Mouse (Mus musculus): ENCODE measurements around the gene Lrrfip1. TPM values are rescaled to one million over a fixed set of nuclear protein-coding genes. Genes with fewer than 3 reads are reported as not detected.

Lrrfip1 gene
- polyA plus RNA-seq, 1 experiment = 83.3 TPM

GRCm38 (mm10) chr1:91043191-91043590 lies 44.7 kb downstream of the Lrrfip1 start:
- Histone ChIP-seq H3K79me2 (ENCODE audit: control insufficient read depth, insufficient read depth) (peaks cover 35% of the 10 kb centered on the region), H3K36me3 (ENCODE audit: control insufficient read depth, insufficient read depth) (no peaks in the 10 kb centered on the region), H3K27me3 (ENCODE audit: control insufficient read depth, insufficient read depth, insufficient read length) (no peaks in the 10 kb centered on the region), H3K4me2 (ENCODE audit: low read depth) (no peak overlapping the region), H3ac (ENCODE audit: control insufficient read depth, insufficient read length) (no peak overlapping the region), H3K4me3 (no peak overlapping the region)
- TF ChIP-seq POLR2AphosphoS2 (IDR thresholded peaks at IDR 0.05; ENCODE audit: insufficient read length, low read depth) (no peak), MYOG (IDR thresholded peaks at IDR 0.05; ENCODE audit: control insufficient read depth in 1 of 3, insufficient read depth in 1 of 3, insufficient read length in 2 of 3, low read depth in 2 of 3) (peak in 1 of 3 experiments; percentile 18), USF1 (IDR thresholded peaks at IDR 0.05; ENCODE audit: low read depth) (no peak), REST (IDR thresholded peaks at IDR 0.05; ENCODE audit: insufficient read depth, insufficient read length) (no peak), MAX (IDR thresholded peaks at IDR 0.05; ENCODE audit: low read depth) (no peak), MYOD1 (IDR thresholded peaks at IDR 0.05; ENCODE audit: control insufficient read depth in 1 of 3, insufficient read length in 2 of 3, low read depth in 2 of 3) (no peak)

GRCm38 (mm10) chr1:91044176-91044575 lies 45.6 kb downstream of the Lrrfip1 start:
- Histone ChIP-seq H3K4me2 (ENCODE audit: low read depth) (no peak overlapping the region), H3K4me3 (no peak overlapping the region), H3ac (ENCODE audit: control insufficient read depth, insufficient read length) (no peak overlapping the region), H3K79me2 (ENCODE audit: control insufficient read depth, insufficient read depth) (peaks cover 44% of the 10 kb centered on the region), H3K36me3 (ENCODE audit: control insufficient read depth, insufficient read depth) (no peaks in the 10 kb centered on the region), H3K27me3 (ENCODE audit: control insufficient read depth, insufficient read depth, insufficient read length) (no peaks in the 10 kb centered on the region)
- peak in 1 of 3 experiments; percentile 59 for TF ChIP-seq MYOD1 (IDR thresholded peaks at IDR 0.05; ENCODE audit: control insufficient read depth in 1 of 3, insufficient read length in 2 of 3, low read depth in 2 of 3)
- peak in 1 of 3 experiments; percentile 46 for TF ChIP-seq MYOG (IDR thresholded peaks at IDR 0.05; ENCODE audit: control insufficient read depth in 1 of 3, insufficient read depth in 1 of 3, insufficient read length in 2 of 3, low read depth in 2 of 3)
- no peak for TF ChIP-seq TCF12 (IDR thresholded peaks at IDR 0.05; ENCODE audit: insufficient read depth, poor library complexity, severe bottlenecking)
- TF ChIP-seq USF1 (IDR thresholded peaks at IDR 0.05; ENCODE audit: low read depth) = no peak
- no peak for TF ChIP-seq REST (IDR thresholded peaks at IDR 0.05; ENCODE audit: insufficient read depth, insufficient read length)

GRCm38 (mm10) chr1:91044648-91045047 lies 46.1 kb downstream of the Lrrfip1 start:
- H3K27me3 ChIP-seq (ENCODE audit: control insufficient read depth, insufficient read depth, insufficient read length) = no peaks in the 10 kb centered on the region
- H3K79me2 ChIP-seq (ENCODE audit: control insufficient read depth, insufficient read depth) = peaks cover 44% of the 10 kb centered on the region
- no peak for TF ChIP-seq TCF3 (IDR thresholded peaks at IDR 0.05; ENCODE audit: insufficient read length, low read depth)
- no peak for TF ChIP-seq MYOD1 (IDR thresholded peaks at IDR 0.05; ENCODE audit: control insufficient read depth in 1 of 3, insufficient read length in 2 of 3, low read depth in 2 of 3)
- no peak for TF ChIP-seq POLR2A (IDR thresholded peaks at IDR 0.05; ENCODE audit: insufficient read length, low read depth)
- no peak for TF ChIP-seq CEBPB (IDR thresholded peaks at IDR 0.05; ENCODE audit: insufficient read depth, poor library complexity, severe bottlenecking)
- no peak for TF ChIP-seq POLR2AphosphoS2 (IDR thresholded peaks at IDR 0.05; ENCODE audit: insufficient read length, low read depth)
- TF ChIP-seq MAX (IDR thresholded peaks at IDR 0.05; ENCODE audit: low read depth) = no peak
- no peak for TF ChIP-seq MYOG (IDR thresholded peaks at IDR 0.05; ENCODE audit: control insufficient read depth in 1 of 3, insufficient read depth in 1 of 3, insufficient read length in 2 of 3, low read depth in 2 of 3)
- TF ChIP-seq SRF (IDR thresholded peaks at IDR 0.05; ENCODE audit: control insufficient read depth, insufficient read length, low read depth) = no peak
- no peaks in the 10 kb centered on the region for H3K36me3 ChIP-seq (ENCODE audit: control insufficient read depth, insufficient read depth)
- H3ac ChIP-seq (ENCODE audit: control insufficient read depth, insufficient read length) = no peak overlapping the region
- H3K4me3 ChIP-seq = no peak overlapping the region
- no peak overlapping the region for H3K4me2 ChIP-seq (ENCODE audit: low read depth)

GRCm38 (mm10) chr1:91046237-91046636 lies 47.7 kb downstream of the Lrrfip1 start:
- Histone ChIP-seq H3ac (ENCODE audit: control insufficient read depth, insufficient read length) (no peak overlapping the region), H3K79me2 (ENCODE audit: control insufficient read depth, insufficient read depth) (peaks cover 49% of the 10 kb centered on the region), H3K4me3 (no peak overlapping the region), H3K36me3 (ENCODE audit: control insufficient read depth, insufficient read depth) (no peaks in the 10 kb centered on the region), H3K27me3 (ENCODE audit: control insufficient read depth, insufficient read depth, insufficient read length) (no peaks in the 10 kb centered on the region), H3K4me2 (ENCODE audit: low read depth) (no peak overlapping the region)
- TF ChIP-seq MYOG (IDR thresholded peaks at IDR 0.05; ENCODE audit: control insufficient read depth in 1 of 3, insufficient read depth in 1 of 3, insufficient read length in 2 of 3, low read depth in 2 of 3) = no peak
- no peak for TF ChIP-seq CEBPB (IDR thresholded peaks at IDR 0.05; ENCODE audit: insufficient read depth, poor library complexity, severe bottlenecking)
- no peak for TF ChIP-seq POLR2A (IDR thresholded peaks at IDR 0.05; ENCODE audit: insufficient read length, low read depth)
- no peak for TF ChIP-seq TCF3 (IDR thresholded peaks at IDR 0.05; ENCODE audit: insufficient read length, low read depth)
- no peak for TF ChIP-seq SRF (IDR thresholded peaks at IDR 0.05; ENCODE audit: control insufficient read depth, insufficient read length, low read depth)
- no peak for TF ChIP-seq REST (IDR thresholded peaks at IDR 0.05; ENCODE audit: insufficient read depth, insufficient read length)
- TF ChIP-seq POLR2AphosphoS2 (IDR thresholded peaks at IDR 0.05; ENCODE audit: insufficient read length, low read depth) = no peak
- TF ChIP-seq MYOD1 (IDR thresholded peaks at IDR 0.05; ENCODE audit: control insufficient read depth in 1 of 3, insufficient read length in 2 of 3, low read depth in 2 of 3) = no peak
- no peak for TF ChIP-seq MAX (IDR thresholded peaks at IDR 0.05; ENCODE audit: low read depth)
- no peak for TF ChIP-seq USF1 (IDR thresholded peaks at IDR 0.05; ENCODE audit: low read depth)
- no peak for TF ChIP-seq TCF12 (IDR thresholded peaks at IDR 0.05; ENCODE audit: insufficient read depth, poor library complexity, severe bottlenecking)
- no peak for TF ChIP-seq E2F4 (IDR thresholded peaks at IDR 0.05; ENCODE audit: insufficient read depth)

GRCm38 (mm10) chr1:91049296-91049695 lies 50.8 kb downstream of the Lrrfip1 start:
- Histone ChIP-seq H3K4me2 (ENCODE audit: low read depth) (peak overlapping the region; percentile 67), H3ac (ENCODE audit: control insufficient read depth, insufficient read length) (no peak overlapping the region), H3K36me3 (ENCODE audit: control insufficient read depth, insufficient read depth) (no peaks in the 10 kb centered on the region), H3K79me2 (ENCODE audit: control insufficient read depth, insufficient read depth) (peaks cover 56% of the 10 kb centered on the region), H3K27me3 (ENCODE audit: control insufficient read depth, insufficient read depth, insufficient read length) (no peaks in the 10 kb centered on the region), H3K4me3 (no peak overlapping the region)
- no peak for TF ChIP-seq POLR2AphosphoS2 (IDR thresholded peaks at IDR 0.05; ENCODE audit: insufficient read length, low read depth)
- no peak for TF ChIP-seq TCF12 (IDR thresholded peaks at IDR 0.05; ENCODE audit: insufficient read depth, poor library complexity, severe bottlenecking)
- TF ChIP-seq TCF3 (IDR thresholded peaks at IDR 0.05; ENCODE audit: insufficient read length, low read depth) = no peak
- TF ChIP-seq MAX (IDR thresholded peaks at IDR 0.05; ENCODE audit: low read depth) = no peak
- TF ChIP-seq CEBPB (IDR thresholded peaks at IDR 0.05; ENCODE audit: insufficient read depth, poor library complexity, severe bottlenecking) = no peak
- no peak for TF ChIP-seq POLR2A (IDR thresholded peaks at IDR 0.05; ENCODE audit: insufficient read length, low read depth)
- no peak for TF ChIP-seq SRF (IDR thresholded peaks at IDR 0.05; ENCODE audit: control insufficient read depth, insufficient read length, low read depth)
- no peak for TF ChIP-seq USF1 (IDR thresholded peaks at IDR 0.05; ENCODE audit: low read depth)
- no peak for TF ChIP-seq E2F4 (IDR thresholded peaks at IDR 0.05; ENCODE audit: insufficient read depth)
- TF ChIP-seq REST (IDR thresholded peaks at IDR 0.05; ENCODE audit: insufficient read depth, insufficient read length) = no peak
